Mouse (Mus musculus): ENCODE results near the gene Pank4.

The Pank4 gene

GRCm38 (mm10) chr4:155012788-155013187 lies 48.9 kb downstream of the Pank4 start:
- peak; percentile 37 to 67 for DNase-seq (ENCODE audit: low spot score in 2 of 2)

GRCm38 (mm10) chr4:155014244-155014643 lies 50.3 kb downstream of the Pank4 start:
- no peak for DNase-seq (ENCODE audit: low spot score in 2 of 2)

- DNase-seq (ENCODE audit: low spot score in 2 of 2) = no peak
These were observed 50.9 kb downstream of the Pank4 start for GRCm38 (mm10) chr4:155014791-155015190.

- no peak for DNase-seq (ENCODE audit: low spot score in 2 of 2)
These were observed 51.6 kb downstream of the Pank4 start for GRCm38 (mm10) chr4:155015550-155015949.

- no peak for DNase-seq (ENCODE audit: low spot score in 2 of 2)
These were observed 52.9 kb downstream of the Pank4 start for GRCm38 (mm10) chr4:155016807-155017206.

- DNase-seq (ENCODE audit: low spot score in 2 of 2) = no peak
These were observed 53.4 kb downstream of the Pank4 start for GRCm38 (mm10) chr4:155017253-155017878.

- DNase-seq (ENCODE audit: low spot score in 2 of 2) = no peak
These were observed 54.1 kb downstream of the Pank4 start for GRCm38 (mm10) chr4:155018066-155018465.

- no peak for DNase-seq (ENCODE audit: low spot score in 2 of 2)
These were observed 54.8 kb downstream of the Pank4 start for GRCm38 (mm10) chr4:155018601-155019335.

GRCm38 (mm10) chr4:155019336-155019847 lies 55.5 kb downstream of the Pank4 start:
- DNase-seq (ENCODE audit: low spot score in 2 of 2) = peak in 1 of 2 experiments; percentile 32

GRCm38 (mm10) chr4:155020141-155020540 lies 56.2 kb downstream of the Pank4 start:
- no peak for DNase-seq (ENCODE audit: low spot score in 2 of 2)

- DNase-seq (ENCODE audit: low spot score in 2 of 2) = no peak
These were observed 56.9 kb downstream of the Pank4 start for GRCm38 (mm10) chr4:155020813-155021212.

GRCm38 (mm10) chr4:155022228-155022855 lies 58.4 kb downstream of the Pank4 start:
- no peak for DNase-seq (ENCODE audit: low spot score in 2 of 2)

GRCm38 (mm10) chr4:155024170-155025010 lies 60.5 kb downstream of the Pank4 start:
- no peak for DNase-seq (ENCODE audit: low spot score in 2 of 2)
